Mouse (Mus musculus) forebrain, embryonic 14.5 days (tissue): Measurements from ENCODE around the gene Gclm. TPM values are rescaled to one million over a fixed set of nuclear protein-coding genes. Genes with fewer than 3 reads are reported as not detected.

Experiments used
- ATAC-seq: fragments of 200-750 bp; cut with Nextera tagmentation; 2 replicates; pipeline ENCODE4 v1.8.0; 2017; ENCODE audit warnings: mild to moderate bottlenecking, moderate library complexity
- DNase-seq: peaks from one replicate; pipeline ENCODE4 v3.0.0-alpha.2; 2015; ENCODE audit warnings: low spot score
- H3K27ac ChIP-seq: fragments of 300-500 bp; sonication (generic); 2 replicates; pipeline ENCODE4 v1.5.1; 2014; ENCODE audit warnings: low read depth, mild to moderate bottlenecking, control low read depth, low read length, moderate library complexity
- H3K27me3 ChIP-seq: fragments of 300-500 bp; sonication (generic); replicated peaks from 2 replicates; pipeline ENCODE4 v1.6.1; 2014; ENCODE audit warnings: low read length, control low read depth, mixed read lengths; ENCODE audit not compliant: control insufficient read depth, insufficient read depth
- H3K36me3 ChIP-seq: fragments of 300-500 bp; sonication (generic); 2 replicates; pipeline ENCODE4 v1.6.1; 2014; ENCODE audit warnings: low read length, control low read depth; ENCODE audit not compliant: control insufficient read depth, insufficient read depth
- H3K4me1 ChIP-seq: fragments of 300-500 bp; sonication (generic); 2 replicates; pipeline ENCODE4 v1.6.1; 2014; ENCODE audit warnings: antibody characterized with exemption, low read length, control low read depth; ENCODE audit not compliant: control insufficient read depth, insufficient read depth
- H3K4me2 ChIP-seq: fragments of 300-500 bp; sonication (generic); 2 replicates; pipeline ENCODE4 v1.6.1; 2014; ENCODE audit warnings: mild to moderate bottlenecking, control low read depth, low read length
- H3K4me3 ChIP-seq: fragments of 300-500 bp; sonication (generic); 2 replicates; pipeline ENCODE4 v1.5.1; 2014; ENCODE audit warnings: low read depth, low read length, control low read depth
- H3K9ac ChIP-seq: fragments of 300-500 bp; sonication (generic); 2 replicates; pipeline ENCODE4 v1.6.1; 2014; ENCODE audit warnings: mild to moderate bottlenecking, low read length, control low read depth, moderate library complexity
- H3K9me3 ChIP-seq: fragments of 300-500 bp; sonication (generic); replicated peaks from 2 replicates; pipeline ENCODE4 v1.6.1; 2016; ENCODE audit warnings: low read length, control low read depth, mixed read lengths; ENCODE audit not compliant: control insufficient read depth
- WGBS: fragments of 180-500 bp; shearing (Covaris S2); extraction: QIAGEN DNeasy Blood & Tissue Kit; methylation state at CpG from one replicate; pipeline ENCODE4 v1.1.7; 2014; 5-methylcytosine and 5-hydroxymethylcytosine counted together
- polyA plus RNA-seq: library from polyadenylated mRNA; unstranded; fragments of >200 nt; fragmentation: Nextera tagmentation; extraction: Ambion mirVana; gene quantifications from 2 replicates; pipeline ENCODE4 v1.2.1, GENCODE M21; 2014

Gclm gene
- polyA plus RNA-seq, result 34.7 and 36.7 TPM in 2 replicates

GRCm38 (mm10) chr3:122245215-122245877, at the start of gene Gclm:
TSS of gene Gclm (plus strand) at chr3:122245557.
- H3K9me3 ChIP-seq, result no peaks in the 10 kb centered on the region
- DNase-seq, result peak; percentile 96
- H3K4me2 ChIP-seq, result peak within 1 kb of the TSS; percentile 58
- peak; percentile 99 for ATAC-seq
- no peaks in the 10 kb centered on the region for H3K27me3 ChIP-seq
- no peaks in the 10 kb centered on the region for H3K36me3 ChIP-seq
- peaks cover 14% of the 10 kb centered on the region for H3K4me1 ChIP-seq
- peak within 1 kb of the TSS; percentile 89 for H3K9ac ChIP-seq
- H3K4me3 ChIP-seq, result peak within 1 kb of the TSS; percentile 92
- WGBS, result under 1% methylated on average over 58 of the region's 90 CpGs
- H3K27ac ChIP-seq, result peak within 1 kb of the TSS; percentile 92

GRCm38 (mm10) chr3:122196621-122197298, 48.6 kb upstream of the Gclm start:
- ATAC-seq, result no peak
- WGBS, result 72% methylated on average over 4 of the region's 4 CpGs

GRCm38 (mm10) chr3:122198532-122198931, 46.8 kb upstream of the Gclm start:
- Histone ChIP-seq H3K27ac (no peak overlapping the region), H3K9me3 (no peaks in the 10 kb centered on the region), H3K36me3 (no peaks in the 10 kb centered on the region), H3K9ac (no peak overlapping the region), H3K4me1 (peaks cover 3% of the 10 kb centered on the region; the same call in 1 of the 2 replicates), H3K4me3 (no peak overlapping the region), H3K4me2 (no peak overlapping the region), H3K27me3 (no peaks in the 10 kb centered on the region)
- 87% methylated on average over 2 of the region's 2 CpGs for WGBS
- ATAC-seq (no peak), DNase-seq (no peak)

More at GRCm38 (mm10) chr3:122196621-122197298, 48.6 kb upstream of the Gclm start:
- Histone ChIP-seq H3K4me2 (no peak overlapping the region), H3K9me3 (no peaks in the 10 kb centered on the region), H3K27ac (no peak overlapping the region), H3K9ac (no peak overlapping the region), H3K27me3 (no peaks in the 10 kb centered on the region), H3K4me1 (peaks cover 3% of the 10 kb centered on the region; the same call in 1 of the 2 replicates), H3K4me3 (no peak overlapping the region), H3K36me3 (no peaks in the 10 kb centered on the region)
- DNase-seq, result no peak

GRCm38 (mm10) chr3:122198966-122199381, 46.4 kb upstream of the Gclm start:
- 65% methylated on average over 8 of the region's 8 CpGs for WGBS
- H3K27me3 ChIP-seq, result no peaks in the 10 kb centered on the region
- peak; percentile 54 for DNase-seq

GRCm38 (mm10) chr3:122199600-122199999, 45.8 kb upstream of the Gclm start:
- no peak overlapping the region for H3K9ac ChIP-seq
- DNase-seq (peak; percentile 67), ATAC-seq (peak; percentile 76)
- H3K4me1 ChIP-seq, result peaks cover 3% of the 10 kb centered on the region; the same call in 1 of the 2 replicates
- 48% methylated on average over 4 of the region's 4 CpGs for WGBS
- no peaks in the 10 kb centered on the region for H3K36me3 ChIP-seq
- no peaks in the 10 kb centered on the region for H3K9me3 ChIP-seq
- H3K4me2 ChIP-seq, result no peak overlapping the region
- no peak overlapping the region for H3K4me3 ChIP-seq
- H3K27me3 ChIP-seq, result no peaks in the 10 kb centered on the region
- no peak overlapping the region for H3K27ac ChIP-seq

More at GRCm38 (mm10) chr3:122198966-122199381, 46.4 kb upstream of the Gclm start:
- H3K4me3 ChIP-seq, result no peak overlapping the region
- H3K27ac ChIP-seq, result no peak overlapping the region
- no peak overlapping the region for H3K4me2 ChIP-seq
- no peak overlapping the region for H3K9ac ChIP-seq
- H3K36me3 ChIP-seq, result no peaks in the 10 kb centered on the region
- no peak for ATAC-seq
- H3K9me3 ChIP-seq, result no peaks in the 10 kb centered on the region
- H3K4me1 ChIP-seq, result peaks cover 3% of the 10 kb centered on the region; the same call in 1 of the 2 replicates

GRCm38 (mm10) chr3:122200017-122200416, 45.3 kb upstream of the Gclm start:
- 84% methylated on average over 5 of the region's 5 CpGs for WGBS
- no peak overlapping the region for H3K4me3 ChIP-seq
- no peak overlapping the region for H3K4me2 ChIP-seq

GRCm38 (mm10) chr3:122200447-122200846, 44.9 kb upstream of the Gclm start:
- DNase-seq (no peak), ATAC-seq (no peak)
- H3K9me3 ChIP-seq, result no peaks in the 10 kb centered on the region
- H3K9ac ChIP-seq, result no peak overlapping the region
- 28% methylated on average over 5 of the region's 5 CpGs for WGBS
- H3K4me3 ChIP-seq, result no peak overlapping the region
- peaks cover 3% of the 10 kb centered on the region; the same call in 1 of the 2 replicates for H3K4me1 ChIP-seq
- no peak overlapping the region for H3K4me2 ChIP-seq
- H3K27me3 ChIP-seq, result no peaks in the 10 kb centered on the region
- no peak overlapping the region for H3K27ac ChIP-seq
- H3K36me3 ChIP-seq, result no peaks in the 10 kb centered on the region

More at GRCm38 (mm10) chr3:122200017-122200416, 45.3 kb upstream of the Gclm start:
- ATAC-seq (no peak), DNase-seq (no peak)
- H3K36me3 ChIP-seq, result no peaks in the 10 kb centered on the region
- peaks cover 3% of the 10 kb centered on the region; the same call in 1 of the 2 replicates for H3K4me1 ChIP-seq
- H3K27me3 ChIP-seq, result no peaks in the 10 kb centered on the region
- no peaks in the 10 kb centered on the region for H3K9me3 ChIP-seq
- H3K9ac ChIP-seq, result no peak overlapping the region
- H3K27ac ChIP-seq, result no peak overlapping the region

- Histone ChIP-seq H3K4me1 (peaks cover 3% of the 10 kb centered on the region; the same call in 1 of the 2 replicates), H3K4me3 (no peak overlapping the region), H3K9ac (no peak overlapping the region), H3K36me3 (no peaks in the 10 kb centered on the region), H3K4me2 (no peak overlapping the region), H3K27ac (no peak overlapping the region), H3K9me3 (no peaks in the 10 kb centered on the region), H3K27me3 (no peaks in the 10 kb centered on the region)
- ATAC-seq, result no peak
- WGBS, result 7% methylated on average over 5 of the region's 5 CpGs
- no peak for DNase-seq
Observed at GRCm38 (mm10) chr3:122202307-122202732, 43.0 kb upstream of the Gclm start.
